Mouse (Mus musculus): ENCODE results near the gene Gm17304.

Gene Gm17304

DNA sequence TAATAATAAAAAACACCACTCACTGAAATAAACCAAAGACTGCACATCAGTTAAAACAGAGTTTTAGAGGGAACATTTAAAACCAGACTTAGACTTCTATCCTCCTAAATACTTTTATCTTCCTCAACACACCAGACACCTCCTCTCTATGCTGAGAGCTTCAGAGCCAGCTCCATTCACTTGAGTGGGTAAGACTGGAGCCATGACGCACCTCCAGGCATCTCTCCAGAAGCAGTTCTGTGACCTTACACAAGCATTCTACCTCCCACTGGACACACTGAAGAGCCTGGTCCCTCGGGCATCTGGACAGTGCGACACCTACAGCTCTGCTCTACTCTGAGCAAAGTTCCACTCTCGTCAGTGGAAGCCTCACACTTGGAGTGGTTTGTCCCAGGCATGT lies 14.4 kb downstream of the Gm17304 start:
- no peak for DNase-seq (ENCODE audit: low read depth, low spot score)

DNA sequence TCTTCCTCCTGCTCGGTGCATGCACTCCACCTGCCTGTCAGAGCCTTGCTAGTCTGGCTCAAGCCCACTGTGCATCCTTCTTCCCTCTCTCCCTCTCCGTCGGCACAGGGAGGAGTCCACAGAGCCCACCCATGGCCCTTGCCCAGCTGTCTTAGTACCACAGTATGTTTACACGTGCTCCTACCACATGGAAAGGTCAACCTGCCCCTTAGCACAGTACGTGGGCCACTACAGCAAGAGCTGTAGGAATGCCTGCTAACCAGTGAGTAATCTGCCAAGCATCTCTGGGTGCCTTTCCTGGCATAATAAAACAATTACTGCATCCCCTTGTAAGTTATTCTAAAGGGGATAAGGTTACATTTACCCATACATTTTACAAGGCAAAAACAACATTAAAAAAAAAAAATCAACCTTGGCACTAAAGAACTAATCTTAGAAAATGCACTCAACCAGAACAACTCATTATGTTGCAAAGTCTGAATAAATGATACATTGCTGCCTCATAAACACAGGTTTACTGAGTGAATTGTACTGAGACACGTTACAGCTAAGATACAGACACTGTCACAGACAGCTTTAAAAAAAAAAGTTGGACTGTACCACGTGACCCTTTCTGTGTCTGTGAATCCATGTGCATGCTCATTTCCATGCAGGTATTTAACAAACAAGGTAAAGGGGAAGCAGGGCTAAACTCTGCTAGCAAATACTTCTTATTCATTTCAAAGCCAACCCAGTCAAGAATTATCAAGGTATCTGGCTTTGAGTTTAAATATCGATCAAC lies 19.7 kb downstream of the Gm17304 start:
- no peak for DNase-seq (ENCODE audit: low read depth, low spot score)

DNA sequence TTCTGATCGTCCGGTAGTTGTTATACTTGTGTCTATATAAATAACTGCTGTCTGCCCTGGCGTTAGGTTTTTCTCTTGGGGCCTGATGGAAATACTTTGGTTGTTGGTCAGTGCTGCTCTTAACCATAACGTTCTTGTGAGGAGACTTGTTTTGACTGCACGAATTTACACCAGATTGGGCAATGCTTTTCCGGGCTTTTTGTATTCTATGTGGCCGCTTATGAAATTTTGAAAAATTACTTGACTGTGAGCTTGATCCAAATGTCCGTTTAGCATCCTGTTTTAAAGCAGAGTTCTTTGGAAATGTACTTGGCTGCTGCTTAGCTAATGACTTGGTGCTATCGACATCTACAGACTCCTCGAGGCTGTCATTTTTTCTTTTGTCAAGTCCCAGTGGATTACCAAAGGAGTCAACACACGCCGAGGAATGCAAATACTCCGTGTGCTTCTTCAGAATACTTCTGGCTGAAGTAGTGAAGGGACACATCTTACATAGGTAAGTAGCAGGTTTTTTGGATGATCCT lies 27.6 kb downstream of the Gm17304 start:
- no peak for DNase-seq (ENCODE audit: low read depth, low spot score)

DNA sequence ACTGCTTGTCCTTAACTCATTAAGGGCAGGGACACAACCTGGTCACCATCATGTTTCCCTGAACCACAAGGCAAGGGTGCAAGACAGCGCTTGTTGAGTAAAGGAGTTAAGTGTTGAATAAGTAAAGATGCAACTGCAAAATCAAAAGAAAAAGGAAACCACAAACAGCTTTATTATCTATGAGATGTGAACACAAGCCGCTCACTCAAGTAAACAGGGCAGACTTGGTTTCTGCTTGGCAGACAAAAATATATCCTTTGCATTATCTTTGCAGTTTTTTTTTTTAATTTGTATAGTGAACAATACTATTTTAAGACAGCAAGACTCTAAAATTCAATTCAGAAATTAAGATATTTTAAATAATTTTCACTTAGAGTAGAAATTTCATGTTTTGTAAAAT lies 30.7 kb downstream of the Gm17304 start:
- no peak for DNase-seq (ENCODE audit: low read depth, low spot score)

DNA sequence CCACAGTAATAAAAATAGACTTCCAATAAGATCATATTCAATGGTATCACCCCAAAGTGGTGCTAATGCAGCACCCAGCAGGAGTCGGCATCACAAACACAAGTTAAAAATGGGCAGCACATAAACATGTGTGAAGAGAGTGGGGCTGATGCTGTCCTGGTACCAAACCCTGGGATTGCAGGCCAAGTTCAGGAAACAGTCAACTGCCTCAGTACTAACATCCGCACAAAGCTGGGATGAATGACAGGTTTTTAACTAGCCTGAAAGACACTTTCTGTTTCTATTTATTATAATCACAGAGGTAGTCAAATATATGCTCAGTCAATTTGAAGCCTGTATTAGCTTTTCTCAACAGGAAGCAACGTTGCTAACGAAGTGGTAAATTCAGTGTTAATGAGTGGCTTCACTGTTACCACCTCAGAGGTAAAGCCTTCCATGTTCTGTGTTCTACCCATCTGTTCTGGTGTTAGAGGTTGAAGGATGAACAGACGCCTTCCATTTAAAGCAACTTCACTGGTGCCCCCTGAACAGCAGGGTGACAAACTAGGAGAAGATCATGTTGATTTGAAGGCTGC lies 31.4 kb downstream of the Gm17304 start:
- no peak for DNase-seq (ENCODE audit: low read depth, low spot score)

DNA sequence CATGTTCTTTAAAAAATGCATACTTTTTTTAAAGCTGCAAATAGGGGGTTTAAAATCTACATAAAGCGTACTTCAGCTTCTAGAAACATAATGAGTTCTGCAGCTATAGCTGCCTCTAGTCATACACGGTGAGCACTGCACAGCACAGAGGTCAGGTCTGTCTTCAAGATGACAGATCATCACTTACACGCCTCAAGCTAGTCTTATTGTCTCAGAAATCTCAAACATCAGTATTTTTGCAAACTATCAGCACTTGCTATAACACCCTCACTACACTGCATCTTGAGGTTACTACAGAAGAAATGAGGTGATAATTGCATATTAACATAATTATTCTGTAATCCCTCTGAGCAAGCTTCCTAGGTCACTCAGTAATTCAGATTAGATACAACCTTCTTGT lies 33.0 kb downstream of the Gm17304 start:
- no peak for DNase-seq (ENCODE audit: low read depth, low spot score)

DNA sequence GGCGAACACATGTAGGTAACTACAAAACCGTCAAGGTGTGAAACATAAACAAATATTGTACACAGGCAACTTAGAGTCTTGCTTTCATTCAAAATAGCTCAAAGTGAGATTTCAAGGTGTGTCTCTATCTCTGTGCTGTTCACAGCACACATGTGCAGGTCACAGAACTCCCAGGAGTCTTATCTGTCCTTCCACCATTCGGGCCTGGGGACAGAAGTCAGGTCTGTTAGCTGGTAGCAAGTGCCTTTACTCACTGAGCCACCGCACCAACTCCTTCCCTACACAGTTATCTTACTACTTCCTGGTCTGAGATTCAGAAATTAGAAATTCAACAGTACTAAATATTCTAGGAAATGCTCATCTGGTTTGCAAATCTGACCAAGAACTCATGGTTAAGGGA lies 34.5 kb downstream of the Gm17304 start:
- no peak for DNase-seq (ENCODE audit: low read depth, low spot score)

DNA sequence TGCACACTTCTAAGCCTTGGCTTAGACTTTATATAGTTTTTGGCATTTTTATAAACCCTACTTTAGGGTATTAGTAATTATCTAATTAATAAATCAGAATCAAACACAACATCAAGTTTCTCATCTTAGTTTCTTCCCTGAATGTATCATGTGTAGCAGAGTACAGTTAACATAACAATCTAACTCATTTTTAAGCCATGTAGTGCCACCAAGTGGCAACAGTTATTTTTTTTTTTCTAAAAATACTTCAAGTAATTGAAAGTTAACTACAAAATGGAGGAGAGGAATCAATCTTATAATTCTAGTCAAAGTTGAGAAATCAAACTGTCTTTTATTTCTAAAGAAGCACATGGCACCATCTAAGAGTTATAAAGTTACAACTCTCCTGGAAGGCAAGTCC lies 40.5 kb downstream of the Gm17304 start:
- no peak for DNase-seq (ENCODE audit: low read depth, low spot score)

DNA sequence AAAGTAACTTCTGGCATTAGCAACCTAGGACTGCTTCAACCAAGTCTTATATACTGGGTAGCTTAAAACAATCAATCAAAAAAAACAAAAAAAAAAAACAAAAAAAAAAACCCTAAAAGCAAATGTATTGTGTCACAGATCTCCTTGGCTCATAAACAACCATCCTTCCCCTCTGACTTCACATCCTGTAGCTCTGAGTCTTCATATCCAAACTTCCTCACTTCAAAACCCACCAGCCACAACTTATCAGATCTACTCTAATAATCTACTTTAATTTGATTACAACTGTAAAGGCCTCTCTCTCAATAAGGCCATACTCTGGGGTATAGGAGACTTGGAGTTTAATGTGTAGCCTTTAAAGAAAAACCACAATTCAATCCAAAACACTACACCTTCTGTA lies 41.1 kb downstream of the Gm17304 start:
- DNase-seq (ENCODE audit: low read depth, low spot score): no peak

DNA sequence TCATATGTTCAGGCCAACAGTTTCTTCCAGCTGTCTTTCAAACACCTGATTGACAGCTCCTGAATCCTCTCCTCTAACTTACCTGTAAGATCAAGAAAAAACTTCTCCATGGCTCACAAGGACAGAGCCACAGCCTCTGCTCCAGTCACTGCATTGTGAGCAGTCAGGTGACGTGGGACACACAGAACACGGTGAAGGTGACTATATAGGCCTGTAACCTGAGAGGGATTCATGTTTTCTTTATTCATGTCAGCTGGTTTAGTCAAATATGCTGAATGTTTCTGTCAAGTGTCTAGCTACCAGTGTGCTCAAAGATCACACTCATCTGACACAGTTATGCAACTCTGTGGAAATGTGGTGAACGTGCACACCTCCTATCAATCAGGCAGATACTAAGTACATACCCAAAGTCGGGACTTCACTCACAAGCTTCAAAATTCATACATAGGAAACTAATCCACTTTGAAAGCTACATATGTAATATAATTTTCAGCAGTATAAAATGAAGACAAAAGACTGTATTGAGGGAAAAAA lies 43.4 kb downstream of the Gm17304 start:
- no peak for DNase-seq (ENCODE audit: low read depth, low spot score)

DNA sequence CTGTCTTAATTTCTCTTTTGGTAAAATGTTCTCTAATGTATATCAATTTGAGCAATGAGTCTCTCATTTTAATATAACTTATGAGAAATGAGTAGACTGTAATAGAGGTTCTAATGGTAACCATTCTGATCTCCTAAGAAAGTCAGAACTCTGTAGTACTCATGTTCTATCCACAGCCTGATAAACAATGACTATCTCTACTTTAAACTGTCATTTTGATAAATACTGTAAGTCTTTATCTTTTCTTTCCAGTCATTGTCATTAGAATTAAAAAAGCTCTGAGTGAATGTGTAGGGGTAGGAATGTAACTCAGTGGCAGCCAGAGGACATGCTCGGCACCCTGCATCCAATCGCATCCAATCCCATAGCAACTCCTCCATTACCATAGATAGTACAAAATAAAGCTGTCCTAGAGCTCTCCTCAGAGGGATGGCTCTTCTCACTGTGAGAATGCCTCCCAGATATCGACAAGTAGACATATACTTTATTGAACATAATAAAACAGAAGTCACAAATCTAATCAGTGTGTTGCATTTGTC lies 44.0 kb downstream of the Gm17304 start:
- DNase-seq (ENCODE audit: low read depth, low spot score): no peak
